Mouse (Mus musculus) lung, adult 2 months (tissue): ENCODE results near the gene Zfp398.

Experiments used
- CTCF ChIP-seq: fragments of 200-500 bp; IDR thresholded peaks from 2 replicates; pipeline ENCODE4 v1.5.1; 2011; ENCODE audit warnings: mild to moderate bottlenecking, low read length, control low read depth; ENCODE audit not compliant: insufficient read depth
- POLR2A ChIP-seq: fragments of 200-500 bp; IDR thresholded peaks from 2 replicates; pipeline ENCODE4 v1.6.1; 2011; ENCODE audit warnings: low read depth, mild to moderate bottlenecking, control low read depth, low read length, borderline replicate concordance; ENCODE audit errors: extremely low read depth

DNA sequence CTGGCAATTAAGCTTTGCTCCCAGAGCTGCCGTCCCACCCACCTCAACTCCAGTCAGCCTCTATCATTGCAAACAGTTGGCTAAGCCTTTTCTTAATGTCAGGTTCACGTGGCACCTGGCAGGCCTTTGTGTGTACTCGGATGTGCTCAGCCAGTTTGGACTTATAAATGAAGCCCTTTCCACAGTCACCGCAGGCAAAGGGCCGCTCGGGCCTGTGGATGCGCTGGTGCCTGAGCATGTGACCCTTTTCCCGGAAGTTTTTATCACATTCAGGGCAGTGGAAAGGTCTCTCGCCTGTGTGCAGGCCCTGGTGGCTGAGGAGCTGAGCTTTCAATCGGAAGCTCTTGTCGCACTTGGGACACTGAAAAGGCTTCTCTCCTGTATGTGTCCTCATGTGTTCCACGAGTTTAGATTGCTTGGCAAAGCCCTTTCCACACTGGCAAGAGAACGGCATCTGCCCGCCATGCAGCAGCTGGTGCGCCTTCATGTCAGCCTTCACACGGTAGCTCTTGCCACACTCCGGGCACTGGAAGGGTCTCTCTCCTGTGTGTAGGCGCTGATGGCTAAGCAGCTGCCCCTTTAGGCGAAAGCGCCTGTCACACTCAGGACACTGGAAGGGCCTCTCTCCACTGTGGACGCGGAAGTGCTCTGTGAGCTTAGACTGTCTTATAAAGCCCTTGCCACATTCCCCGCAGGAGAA, 15.7 kb upstream of the Zfp398 start:
- TF ChIP-seq POLR2A (no peak), CTCF (no peak)
